Mouse (Mus musculus) left cerebral cortex, postnatal 14 days (tissue): ENCODE measurements around the gene Mylpf. TPM values are rescaled to one million over a fixed set of nuclear protein-coding genes. Genes with fewer than 3 reads are reported as not detected.

ENCODE experiments used
- DNase-seq, 2 experiments: peaks; one replicate each; pipeline ENCODE4 v3.0.0; 2021 to 2022; ENCODE audit warnings: low spot score in 2 of 2, mixed read lengths in 1 of 2
- intact Hi-C: fragments of 180-260 bp; cut with DNase I; formaldehyde crosslinking; loops from one replicate; pipeline ENCODE4 v1.15.1; 2025
- total RNA-seq, 2 experiments: library from RNA; stranded (reverse); gene quantifications; 2 replicates each; pipeline ENCODE4 v1.2.3; 2021

Mylpf gene
- total RNA-seq, 2 experiments from 2014 or later, result 1.7 to 4.2 TPM

- DNase-seq, result peak; percentile 97 to 99
- intact Hi-C loops, result no loop called here
These were observed 13.0 kb upstream of the Mylpf start, which contains the start of gene Cd2bp2 for GRCm38 (mm10) chr7:127195544-127196295. Gene Cd2bp2, minus strand, starts transcription at chr7:127196050.

DNA sequence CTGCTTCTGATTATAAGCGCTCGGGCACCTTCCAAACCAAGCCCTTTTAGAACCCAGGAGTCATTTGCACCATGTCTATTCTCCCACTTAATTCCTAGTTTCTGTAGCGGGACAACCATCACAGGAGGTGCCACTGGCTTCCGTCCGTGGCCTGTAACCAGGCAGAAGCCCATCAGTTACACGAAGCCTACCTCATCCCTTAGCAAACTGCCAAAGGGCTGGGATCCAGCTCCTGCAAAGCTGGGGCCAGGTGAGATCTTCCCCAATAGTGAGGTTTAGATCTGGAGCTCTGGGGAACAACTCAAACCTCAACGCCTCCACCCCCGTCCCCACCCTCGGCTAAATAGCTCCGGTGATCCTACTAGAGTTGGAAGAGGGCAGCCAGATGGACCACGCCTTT lies 12.2 kb upstream of the Mylpf start:
- intact Hi-C loops, result no loop called here
- no peak for DNase-seq

GRCm38 (mm10) chr7:127206606-127207005 lies 2.1 kb upstream of the Mylpf start:
- no peak for DNase-seq
- intact Hi-C loops, result no loop called here

GRCm38 (mm10) chr7:127207374-127208294 lies 1.1 kb upstream of the Mylpf start:
- intact Hi-C loops, result no loop called here
- DNase-seq, result no peak

DNA sequence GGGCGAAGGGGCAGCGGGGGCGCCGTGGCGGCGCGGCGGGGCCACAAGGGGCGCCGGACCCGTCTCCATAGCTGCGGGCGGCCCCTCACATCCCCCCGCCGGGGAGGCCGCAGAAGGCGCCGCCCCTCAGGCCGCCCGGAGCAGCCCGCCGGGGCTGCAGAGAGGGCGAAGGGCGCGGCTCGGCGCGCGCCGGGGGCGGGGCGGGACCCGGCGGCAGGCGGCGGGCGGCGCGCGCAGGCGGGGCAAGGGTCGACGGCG lies 466 bp upstream of the Mylpf start, which contains the start of gene Tbc1d10b:
TSS of gene Tbc1d10b (minus strand) at position 174 of the 258 bp plus-strand sequence.
- intact Hi-C loops, result no loop called here
- no peak for DNase-seq

- no peak for DNase-seq
- intact Hi-C loops, result no loop called here
These were observed 1.2 kb downstream of the Mylpf start for GRCm38 (mm10) chr7:127209851-127210250.

DNA sequence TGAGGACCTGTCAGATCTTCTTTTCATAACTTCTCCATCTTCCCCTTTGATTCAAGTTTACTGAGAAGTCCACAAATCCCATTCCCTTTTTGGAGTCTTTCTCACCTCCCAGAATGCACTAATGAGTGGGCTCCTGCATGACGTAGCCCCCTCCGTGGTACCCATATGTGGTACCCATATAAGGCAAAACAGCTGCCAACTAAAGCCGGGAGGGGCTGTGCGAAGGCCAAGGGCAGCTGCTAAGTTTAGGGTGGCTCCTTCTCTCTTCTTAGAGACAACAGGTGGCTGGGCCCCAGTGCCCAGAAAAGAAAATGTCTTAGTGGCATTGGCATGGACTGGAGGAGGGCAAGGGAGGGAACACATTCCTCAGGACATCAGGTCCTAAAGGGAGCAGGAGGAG lies 1.6 kb downstream of the Mylpf start:
- no peak for DNase-seq
- intact Hi-C loops, result no loop called here

DNA sequence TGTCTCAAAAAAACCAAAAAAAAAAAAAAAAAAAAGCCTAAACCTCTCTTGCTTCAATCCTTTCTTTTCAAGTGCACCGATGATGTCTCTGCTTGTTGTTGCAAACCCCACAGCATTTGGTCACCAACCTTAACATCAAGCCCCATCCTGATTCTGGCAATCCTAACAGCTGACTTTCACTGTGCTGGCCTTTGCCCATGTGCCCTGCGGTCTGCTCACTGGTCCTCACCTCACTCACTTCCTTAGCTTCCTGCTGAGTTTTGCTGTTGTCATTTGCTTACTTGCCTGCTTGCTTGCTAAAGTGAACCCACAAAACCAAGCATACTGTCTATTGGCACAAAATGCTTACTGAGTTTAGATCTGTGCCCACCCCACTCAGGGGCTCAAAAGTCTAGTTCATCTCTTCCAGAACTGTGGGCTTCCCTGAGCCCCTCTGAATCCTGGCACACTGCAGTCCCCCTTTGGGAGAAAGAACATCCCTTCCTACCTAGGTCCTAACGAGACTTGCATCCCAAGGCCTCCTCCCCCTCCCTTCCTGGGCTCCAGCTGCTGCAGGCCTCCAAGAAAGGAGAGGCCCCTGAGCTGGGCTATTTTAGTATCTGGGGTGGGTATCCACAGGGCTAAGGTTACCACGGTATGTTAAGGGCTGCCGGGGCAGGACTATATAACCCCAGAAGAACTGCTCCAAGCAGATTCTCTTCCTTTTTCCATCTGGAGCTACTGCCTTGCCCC lies 2.5 kb downstream of the Mylpf start:
- DNase-seq, result no peak
- intact Hi-C loops, result no loop called here

- intact Hi-C loops, result no loop called here
- DNase-seq, result no peak
These were observed 4.0 kb downstream of the Mylpf start for GRCm38 (mm10) chr7:127212432-127213250.

DNA sequence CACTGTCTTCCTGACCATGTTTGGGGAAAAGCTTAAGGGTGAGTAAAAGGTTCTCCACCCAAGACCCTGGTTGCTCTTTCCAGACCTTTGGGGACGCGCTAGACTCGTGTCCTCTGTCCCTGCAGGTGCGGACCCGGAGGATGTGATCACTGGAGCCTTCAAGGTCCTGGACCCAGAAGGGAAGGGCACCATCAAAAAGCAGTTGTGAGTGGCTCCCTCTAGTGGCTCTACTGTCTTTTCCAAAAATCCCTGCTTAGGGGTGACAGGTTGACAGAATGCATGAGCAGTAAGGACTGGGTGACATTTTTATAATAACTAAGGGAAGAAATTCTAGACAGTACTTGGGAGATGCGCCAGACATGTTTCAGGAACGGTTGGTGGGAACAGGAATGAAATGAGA lies 4.8 kb downstream of the Mylpf start:
- peak in 1 of 2 experiments; percentile 45 for DNase-seq
- intact Hi-C loops, result no loop called here

DNA sequence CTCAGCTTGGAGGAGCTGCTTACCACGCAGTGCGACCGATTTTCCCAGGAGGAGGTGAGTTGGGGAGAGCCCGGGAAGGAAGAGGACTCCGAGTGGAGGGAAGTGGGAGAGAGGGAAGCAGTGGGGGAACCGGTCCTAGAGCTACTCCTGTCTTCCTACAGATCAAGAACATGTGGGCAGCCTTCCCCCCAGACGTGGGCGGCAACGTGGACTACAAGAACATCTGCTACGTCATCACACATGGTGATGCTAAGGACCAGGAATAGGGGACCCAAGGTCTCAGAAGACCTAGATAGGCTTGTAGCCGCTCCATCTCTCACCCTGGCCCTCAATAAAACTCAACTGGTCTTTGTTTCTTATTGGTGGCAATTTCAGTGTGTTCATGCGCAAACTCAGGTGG lies 5.2 kb downstream of the Mylpf start:
- intact Hi-C loops, result no loop called here
- peak in 1 of 2 experiments; percentile 56 for DNase-seq

DNA sequence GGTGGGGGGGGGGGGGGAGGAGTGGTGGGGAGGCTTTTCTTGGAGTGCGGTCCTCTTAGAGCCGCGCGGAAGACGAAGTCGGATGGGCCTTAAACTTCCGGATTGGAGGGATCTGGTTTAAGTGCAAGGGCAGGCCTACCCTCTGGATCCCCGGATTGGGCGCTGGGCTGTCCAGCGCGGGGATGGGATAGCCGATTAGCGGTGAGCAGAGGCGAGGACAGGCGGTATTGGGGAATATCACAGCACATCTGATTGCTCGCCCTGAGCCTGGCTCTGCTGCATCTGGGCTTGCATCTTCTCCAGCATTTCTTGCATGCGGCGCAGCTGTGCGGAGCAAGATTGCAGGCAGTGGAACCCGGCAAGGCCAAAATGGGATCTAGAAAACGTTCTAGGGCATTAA lies 5.8 kb downstream of the Mylpf start:
- intact Hi-C loops, result no loop called here
- no peak for DNase-seq

GRCm38 (mm10) chr7:127214981-127215871 lies 6.5 kb downstream of the Mylpf start:
- intact Hi-C loops, result no loop called here
- peak; percentile 50 to 57 for DNase-seq

- intact Hi-C loops, result no loop called here
- no peak for DNase-seq
These were observed 7.6 kb downstream of the Mylpf start for GRCm38 (mm10) chr7:127216307-127216706.

DNA sequence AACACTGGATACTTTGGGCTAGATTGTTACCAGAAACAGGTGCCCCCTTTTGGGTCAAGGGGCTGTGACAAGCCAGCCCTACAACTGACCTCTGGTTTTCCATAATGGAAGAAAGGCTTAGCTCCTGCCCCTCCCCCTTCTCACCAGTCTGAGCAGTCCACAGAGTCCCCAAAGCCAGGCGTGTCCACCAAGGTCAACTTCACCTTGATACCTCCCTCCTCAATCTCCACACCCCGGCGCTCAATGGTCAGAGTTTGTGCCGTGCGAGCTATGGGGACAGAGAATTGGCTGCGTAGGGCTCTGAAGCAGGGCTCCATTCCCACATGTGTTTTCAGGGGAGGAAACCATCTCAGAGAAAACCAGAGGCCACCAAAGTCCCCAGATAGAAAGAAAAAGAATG lies 8.8 kb downstream of the Mylpf start:
- DNase-seq, result no peak
- intact Hi-C loops, result no loop called here

- no peak for DNase-seq
- intact Hi-C loops, result no loop called here
These were observed 9.4 kb downstream of the Mylpf start for GRCm38 (mm10) chr7:127217901-127218642.

DNA sequence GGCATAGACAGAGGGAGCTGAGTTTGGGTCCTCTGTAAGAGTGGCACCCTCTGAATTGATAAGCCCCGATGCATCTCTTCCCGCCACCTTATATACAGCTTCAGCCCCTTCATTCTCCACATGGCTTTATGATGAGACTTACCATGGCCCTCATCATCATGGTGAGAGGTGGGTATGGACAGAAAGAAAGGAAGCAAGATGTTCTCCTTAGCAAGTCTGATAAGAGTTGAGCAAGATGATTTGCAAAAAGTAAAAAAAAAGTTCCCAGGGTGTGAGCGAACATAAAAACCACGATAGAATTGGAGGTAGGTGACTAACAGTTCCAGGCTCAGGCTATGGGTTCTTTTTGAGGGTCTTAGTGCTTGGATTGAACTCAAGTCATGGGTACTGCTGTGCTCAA lies 10.0 kb downstream of the Mylpf start:
- intact Hi-C loops, result no loop called here
- no peak for DNase-seq

DNA sequence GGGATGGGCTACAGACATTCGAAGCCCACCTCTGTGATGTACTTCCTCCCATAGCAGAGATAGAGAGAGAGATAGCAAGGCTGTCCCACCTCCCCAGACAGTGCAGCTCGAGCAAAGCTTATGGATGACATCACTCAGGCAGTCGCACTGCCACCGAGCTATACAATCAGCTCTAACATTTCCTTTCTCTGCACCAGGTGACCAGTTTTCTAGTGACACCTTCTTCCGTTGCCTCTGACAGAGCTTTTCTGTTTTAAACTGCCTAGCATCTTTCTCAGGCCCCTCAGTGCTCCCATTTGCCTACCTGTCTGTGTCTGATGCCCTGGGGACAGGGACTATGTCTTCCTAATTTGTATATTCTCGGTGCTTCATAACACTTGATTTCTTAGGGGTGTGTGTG lies 11.8 kb downstream of the Mylpf start:
- no peak for DNase-seq
- intact Hi-C loops, result no loop called here
